ENCODE assay signal across 8 mouse cellular contexts in genomic region chr2:167588774-167589577, GRCm38 (mm10). TPM values are rescaled to one million over a fixed set of nuclear protein-coding genes. Genes with fewer than 3 reads are reported as not detected.
DNase-seq lines count a peak whose midpoint lies in the region; ATAC-seq and TF ChIP-seq lines count a peak whose summit lies in the region.

No protein-coding gene starts in this region.

- H3K9me3 ChIP-seq in intestine, postnatal 0 days (ENCODE audit: control insufficient read depth) = no peaks in the 10 kb centered on the region

- TF ChIP-seq CTCF in intestine, postnatal 0 days (IDR thresholded peaks at IDR 0.05; ENCODE audit: low read depth) = peak; percentile 12
- no peak for TF ChIP-seq CTCF in lung, adult 2 months (IDR thresholded peaks at IDR 0.05; ENCODE audit: insufficient read depth, low read length)
- no peak for TF ChIP-seq CTCF in cerebellum, adult 2 months (IDR thresholded peaks at IDR 0.05; ENCODE audit: borderline replicate concordance, insufficient read depth, low read depth, low read length)

- TF ChIP-seq POLR2A in lung, adult 2 months (IDR thresholded peaks at IDR 0.05; ENCODE audit: borderline replicate concordance, extremely low read depth, low read depth, low read length) = peak; percentile 89
- TF ChIP-seq POLR2A in cerebellum, adult 2 months (IDR thresholded peaks at IDR 0.05; ENCODE audit: borderline replicate concordance, insufficient read depth, low read length) = no peak

- H3K36me3 ChIP-seq in intestine, postnatal 0 days (ENCODE audit: control insufficient read depth, insufficient read depth) = no peaks in the 10 kb centered on the region

- peak overlapping the region; percentile 21 for H3K4me3 ChIP-seq in intestine, postnatal 0 days (ENCODE audit: low read depth, low read length)
- H3K4me3 ChIP-seq in lung, adult 2 months (replicated peaks; ENCODE audit: extremely low read depth, low read depth, low read length) = peak overlapping the region; percentile 69
- no peak overlapping the region for H3K4me3 ChIP-seq in cerebellum, adult 2 months (replicated peaks; ENCODE audit: insufficient read depth, low read depth, low read length)

- peak; percentile 68 for DNase-seq in CD4-positive helper T cell, adult 2 months (ENCODE audit: low read depth, low spot score)
- DNase-seq in adrenal gland, adult 2 months = peak; percentile 81
- DNase-seq in heart, adult 18-20 months = peak; percentile 75 to 90
- DNase-seq in lung, adult 2 months = peak; percentile 62
- DNase-seq in spleen, adult 18-20 months = peak; percentile 73
- no peak for DNase-seq in retina, postnatal 1 day
- DNase-seq in cerebellum, adult 2 months = no peak

- peak overlapping the region; percentile 54 for H3K4me2 ChIP-seq in intestine, postnatal 0 days (replicated peaks; ENCODE audit: low read depth)

- ATAC-seq in intestine, postnatal 0 days = peak; percentile 42; the same call in 1 of the 2 replicates

- H3K27ac ChIP-seq in intestine, postnatal 0 days (ENCODE audit: low read depth, low read length) = peak overlapping the region; percentile 50
- no peak overlapping the region for H3K27ac ChIP-seq in cerebellum, adult 2 months (ENCODE audit: insufficient read depth, low read length)

- WGBS in intestine, postnatal 0 days = 30% methylated on average over 21 of the region's 21 CpGs
- 21% methylated on average over 21 of the region's 21 CpGs for WGBS in lung, adult 2 months
- WGBS in cerebellum, adult 2 months = 48% methylated on average over 21 of the region's 21 CpGs

- 0 out of 2 replicates have a peak overlapping the region, but pooled peaks have one; percentile 11 for H3K9ac ChIP-seq in intestine, postnatal 0 days (ENCODE audit: low read depth, low read length)

- no peaks in the 10 kb centered on the region for H3K4me1 ChIP-seq in intestine, postnatal 0 days (replicated peaks; ENCODE audit: control insufficient read depth, insufficient read depth, low read length)
- peaks cover 22% of the 10 kb centered on the region for H3K4me1 ChIP-seq in lung, adult 2 months (ENCODE audit: control insufficient read depth, insufficient read depth, low read length)
- no peaks in the 10 kb centered on the region for H3K4me1 ChIP-seq in cerebellum, adult 2 months (ENCODE audit: control insufficient read depth, insufficient read depth, low read length)

- H3K27me3 ChIP-seq in intestine, postnatal 0 days (replicated peaks; ENCODE audit: control insufficient read depth, insufficient read depth, low read length) = no peaks in the 10 kb centered on the region
- H3K27me3 ChIP-seq in cerebellum, adult 2 months (ENCODE audit: control insufficient read depth, insufficient read depth, low read length) = no peaks in the 10 kb centered on the region

RNA-seq across cellular contexts. Expression of gene Ube2v1, which starts 42.9 kb away (rescaled TPM):
- total RNA-seq in adrenal gland, adult 2 months (2021) = 100 to 1,000 TPM; 191 to 208 TPM
- polyA plus RNA-seq in adrenal gland, adult 2 months (2012; rRNA removed) = 94.4 and 133 TPM in 2 replicates
- 100 to 1,000 TPM; 119 to 126 TPM for total RNA-seq in heart, adult 18-20 months (2021)
- 173 and 174 TPM in 2 replicates for polyA plus RNA-seq in intestine, postnatal 0 days (2015; fragmentation: Nextera tagmentation; extraction: Ambion mirVana)
- 102 and 135 TPM in 2 replicates for polyA plus RNA-seq in lung, adult 2 months (2012; rRNA removed)
- 195 and 219 TPM in 2 replicates for polyA plus RNA-seq in cerebellum, adult 2 months (2012; rRNA removed)

RNA-seq across cellular contexts. Expression of gene Snai1, which starts 51.0 kb away (rescaled TPM):
- 10 to 100 TPM in 1 of 2 experiments, 1 to 10 TPM in 1; 6.7 to 10.1 TPM for total RNA-seq in adrenal gland, adult 2 months (2021)
- 45.2 and 45.3 TPM in 2 replicates for polyA plus RNA-seq in adrenal gland, adult 2 months (2012; rRNA removed)
- 1 to 10 TPM; 1.2 to 2.1 TPM for total RNA-seq in heart, adult 18-20 months (2021)
- 5.4 and 8.0 TPM in 2 replicates for polyA plus RNA-seq in intestine, postnatal 0 days (2015; fragmentation: Nextera tagmentation; extraction: Ambion mirVana)
- 70.8 and 85.0 TPM in 2 replicates for polyA plus RNA-seq in lung, adult 2 months (2012; rRNA removed)
- 1.1 and 1.9 TPM in 2 replicates for polyA plus RNA-seq in cerebellum, adult 2 months (2012; rRNA removed)

Comparison
In these comparisons a context has a peak if more than half of its experiments do, and no peak if none do; other contexts are left out.
1. DNase-seq: peak in CD4-positive helper T cell, adult 2 months (single experiment), adrenal gland, adult 2 months (single experiment), heart, adult 18-20 months (2 of 2), lung, adult 2 months (single experiment) and spleen, adult 18-20 months (2 of 2); none in retina, postnatal 1 day (single experiment) and cerebellum, adult 2 months (0 of 2).